Mouse (Mus musculus): ENCODE results near the gene Lemd1.
A peak's percentile ranks its signal among the peaks of the same experiment; 100 is the strongest.
"Not testable (repeated sequence)": the region's sequence is repeated elsewhere in the genome, so short reads cannot be mapped to it uniquely, and the experiment has no call there.

The Lemd1 gene

DNA sequence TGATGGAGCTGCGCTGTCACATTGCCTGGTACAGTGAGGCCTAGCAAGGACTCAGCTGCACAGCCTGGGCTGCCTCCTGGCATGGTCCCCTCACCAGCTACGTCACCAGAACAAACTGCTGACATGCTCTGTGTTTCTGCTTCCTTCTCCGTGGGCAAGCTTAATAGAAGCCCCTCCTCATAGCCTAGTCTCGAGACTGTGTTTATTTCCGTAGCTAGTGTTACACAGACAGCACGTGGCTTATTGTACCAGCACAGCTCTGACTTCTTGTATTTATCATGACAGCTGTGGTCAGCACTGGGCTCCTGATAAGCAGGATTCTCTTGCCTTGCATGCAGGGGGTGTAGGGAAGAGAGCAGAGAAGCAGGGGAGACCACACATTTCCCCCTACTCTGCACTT lies 54.9 kb downstream of the Lemd1 start:
- no peak for DNase-seq (ENCODE audit: low spot score)

GRCm38 (mm10) chr1:132246641-132247040 lies 55.4 kb downstream of the Lemd1 start:
- no peak for DNase-seq (ENCODE audit: low spot score)

GRCm38 (mm10) chr1:132254467-132254866 lies 63.2 kb downstream of the Lemd1 start:
- no peak for DNase-seq (ENCODE audit: low spot score)

GRCm38 (mm10) chr1:132260331-132260730 lies 69.1 kb downstream of the Lemd1 start:
- DNase-seq (ENCODE audit: low spot score): no peak

- no peak for DNase-seq (ENCODE audit: low spot score)
Measured at GRCm38 (mm10) chr1:132261058-132261457, 69.8 kb downstream of the Lemd1 start.

DNA sequence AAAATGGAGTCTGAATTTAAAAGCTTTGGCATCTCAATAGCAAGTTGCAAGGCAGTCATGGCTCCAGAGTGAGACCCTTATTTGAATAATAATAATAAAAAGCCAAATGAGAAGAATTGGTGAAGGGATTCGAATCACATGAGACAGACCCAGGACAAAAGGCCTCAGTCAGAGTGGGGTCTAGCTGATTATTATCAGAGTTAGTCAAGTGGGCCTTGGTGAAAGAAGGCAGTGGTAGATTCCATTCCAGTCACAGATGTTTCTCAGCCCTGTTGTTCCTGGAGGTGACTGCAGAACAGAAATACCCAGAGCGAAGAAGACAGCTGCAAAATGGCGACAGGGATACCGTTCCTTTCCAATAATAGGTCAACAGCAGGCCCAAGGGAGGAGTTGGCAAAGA lies 72.4 kb downstream of the Lemd1 start:
- DNase-seq (ENCODE audit: low spot score): no peak

GRCm38 (mm10) chr1:132264577-132264976 lies 73.3 kb downstream of the Lemd1 start:
- no peak for DNase-seq (ENCODE audit: low spot score)

DNA sequence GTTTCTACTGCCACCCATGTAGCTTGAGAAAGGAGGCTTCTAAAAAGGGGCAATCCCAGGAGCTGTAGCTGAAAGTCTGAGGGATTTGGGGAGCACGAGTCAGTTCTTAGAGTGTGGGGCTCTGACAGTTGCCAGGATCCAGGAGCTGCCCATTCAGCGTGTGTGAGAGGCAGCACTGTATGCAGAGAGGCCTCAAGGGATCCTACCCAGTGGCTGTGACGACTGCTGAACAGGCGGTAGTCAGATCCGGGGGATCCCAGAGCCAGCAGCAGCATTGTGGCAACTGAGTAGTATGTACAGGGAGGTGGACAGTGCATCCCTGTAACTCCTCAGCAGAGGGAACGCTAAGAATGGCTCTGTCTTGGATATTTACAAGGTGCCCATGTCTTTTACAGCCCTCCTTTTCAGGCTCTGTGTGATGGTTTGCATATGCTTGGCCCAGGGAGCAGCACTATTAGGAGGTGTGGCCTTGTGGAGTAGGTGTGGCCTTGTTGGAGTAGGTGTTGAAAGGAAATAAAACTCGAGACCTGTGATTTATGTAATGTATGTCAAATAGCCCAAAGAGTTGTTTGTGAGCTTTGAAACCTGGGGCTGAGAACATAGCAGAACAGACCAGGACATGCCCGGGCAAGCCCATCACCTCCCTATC lies 74.1 kb downstream of the Lemd1 start:
- no peak for DNase-seq (ENCODE audit: low spot score)

- DNase-seq (ENCODE audit: low spot score): no peak
Measured at GRCm38 (mm10) chr1:132265936-132266335, 74.7 kb downstream of the Lemd1 start.

- DNase-seq (ENCODE audit: low spot score): no peak
Measured at GRCm38 (mm10) chr1:132266791-132267557, 75.7 kb downstream of the Lemd1 start.

DNA sequence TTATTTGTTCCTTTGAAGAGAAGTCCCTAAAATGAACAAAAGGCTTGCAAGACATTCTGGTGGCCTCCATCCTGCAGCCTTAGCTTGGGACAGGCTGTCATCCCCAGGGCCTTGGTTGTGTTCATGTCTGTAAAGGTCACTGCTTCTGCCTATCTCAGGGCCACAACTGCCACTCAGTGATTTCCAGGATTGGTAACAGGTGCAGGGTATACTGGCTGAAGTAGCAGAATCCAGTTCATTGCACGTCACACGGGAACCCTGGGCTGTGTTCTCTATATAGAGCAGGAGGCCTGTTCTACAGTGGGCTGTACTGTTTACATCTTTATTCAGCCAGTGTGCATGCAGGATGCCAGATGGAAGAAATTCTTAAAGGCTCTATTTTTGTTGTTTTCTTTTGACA lies 76.7 kb downstream of the Lemd1 start:
- no peak for DNase-seq (ENCODE audit: low spot score)

DNA sequence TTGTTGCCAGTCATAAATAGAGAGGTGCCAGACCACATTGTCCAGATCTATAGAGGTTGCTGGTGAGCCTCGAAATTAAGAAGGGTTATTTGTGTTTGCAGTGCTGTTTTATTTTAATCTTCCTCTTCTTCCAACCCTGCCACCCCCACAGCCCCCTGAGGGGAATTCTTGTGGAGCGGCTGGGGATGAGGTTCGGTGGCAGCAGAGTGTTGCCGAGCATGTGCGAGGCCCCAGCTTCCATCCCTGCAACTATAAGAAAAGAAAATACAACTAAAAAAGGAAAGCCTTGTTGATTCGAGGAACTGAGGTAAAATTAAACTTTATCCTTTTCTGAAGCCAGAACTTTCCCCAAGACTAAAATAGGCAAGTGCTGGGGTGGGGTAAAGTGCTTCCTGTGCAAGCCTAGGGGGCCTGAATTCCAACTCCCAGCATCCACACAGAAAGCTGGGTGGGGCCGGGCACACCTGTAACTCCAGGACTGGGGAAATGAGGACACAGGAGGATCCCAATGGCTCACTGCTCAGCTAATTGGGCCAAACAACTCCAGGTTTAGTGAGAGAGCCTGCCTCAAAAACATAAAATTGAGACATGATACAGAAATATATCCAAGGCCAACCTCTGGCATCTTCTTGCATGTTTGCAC lies 77.3 kb downstream of the Lemd1 start:
- DNase-seq (ENCODE audit: low spot score): no peak

- no peak for DNase-seq (ENCODE audit: low spot score)
Measured at GRCm38 (mm10) chr1:132271237-132271636, 80.0 kb downstream of the Lemd1 start.

GRCm38 (mm10) chr1:132276694-132277093 lies 85.5 kb downstream of the Lemd1 start:
- no peak for DNase-seq (ENCODE audit: low spot score)

DNA sequence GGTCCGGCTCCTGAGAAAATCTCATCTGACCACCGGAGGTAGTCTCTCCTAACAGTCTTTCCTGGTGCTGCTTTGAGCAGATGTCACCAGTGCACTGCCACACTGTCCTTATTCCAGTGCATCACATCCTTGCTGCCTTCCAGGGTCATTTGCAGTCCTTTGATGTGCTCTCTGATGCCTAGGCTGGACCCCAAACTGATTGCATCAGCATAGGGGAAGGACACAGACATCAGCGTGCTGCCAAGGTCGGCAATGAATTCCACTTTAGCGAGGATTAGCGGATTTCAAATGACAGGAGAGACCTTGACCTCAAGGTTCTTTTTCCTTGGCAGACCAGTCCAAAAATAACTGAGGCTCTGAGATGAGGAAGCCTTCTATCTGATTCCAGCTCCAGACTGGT lies 85.9 kb downstream of the Lemd1 start:
- peak; percentile 54 for DNase-seq (ENCODE audit: low spot score)

DNA sequence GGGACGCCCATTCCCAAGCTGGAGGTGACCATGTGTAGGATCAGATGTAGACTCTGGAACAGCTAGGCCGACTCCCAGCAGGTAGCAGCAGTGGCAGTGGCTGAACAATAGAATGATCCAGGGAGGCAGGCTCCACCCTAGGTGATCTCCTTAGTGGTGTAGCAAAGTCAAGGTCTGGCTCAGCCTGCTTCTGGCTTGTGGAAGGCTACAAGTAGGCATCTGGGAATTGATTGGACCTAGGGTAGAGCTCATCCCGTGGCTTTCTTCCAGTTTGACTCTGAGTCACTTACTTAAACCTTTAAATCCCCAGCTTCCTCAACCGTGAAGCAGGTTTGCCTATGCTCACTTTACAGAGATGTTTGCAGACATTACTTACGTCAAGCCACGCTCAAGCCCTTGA lies 89.4 kb downstream of the Lemd1 start:
- not testable (repeated sequence) for DNase-seq (ENCODE audit: low spot score)

DNA sequence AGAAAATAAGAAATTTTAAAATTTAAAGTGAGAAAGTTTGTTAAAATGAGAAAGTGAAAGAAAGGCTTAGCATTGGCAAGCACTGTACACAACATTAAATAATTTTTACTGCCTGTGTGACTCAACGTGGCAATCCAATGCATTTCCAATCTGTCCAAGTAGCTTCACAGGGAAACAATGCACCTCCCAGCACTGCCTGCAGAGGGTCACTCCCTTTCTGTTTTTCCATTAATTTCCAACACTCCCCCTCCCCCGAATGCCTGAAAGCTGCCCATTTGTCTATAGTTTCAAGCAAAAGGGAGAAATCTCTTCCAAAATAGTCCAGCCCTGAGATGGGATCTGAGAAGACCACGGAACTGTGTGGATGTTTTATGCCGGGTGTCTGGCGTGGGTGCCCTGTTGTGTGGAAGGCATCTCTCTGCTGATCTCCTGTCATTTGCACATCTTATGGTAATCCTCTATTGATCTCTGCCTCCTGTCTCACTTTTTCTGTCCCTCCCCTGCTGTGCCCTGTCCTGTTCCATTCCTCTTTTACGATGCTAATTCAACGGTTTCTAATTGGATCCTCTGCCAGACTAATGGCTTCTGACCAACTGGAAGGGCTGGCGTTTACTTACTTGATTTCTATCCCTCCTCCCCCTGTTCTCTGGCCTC lies 90.4 kb downstream of the Lemd1 start:
- no peak for DNase-seq (ENCODE audit: low spot score)

DNA sequence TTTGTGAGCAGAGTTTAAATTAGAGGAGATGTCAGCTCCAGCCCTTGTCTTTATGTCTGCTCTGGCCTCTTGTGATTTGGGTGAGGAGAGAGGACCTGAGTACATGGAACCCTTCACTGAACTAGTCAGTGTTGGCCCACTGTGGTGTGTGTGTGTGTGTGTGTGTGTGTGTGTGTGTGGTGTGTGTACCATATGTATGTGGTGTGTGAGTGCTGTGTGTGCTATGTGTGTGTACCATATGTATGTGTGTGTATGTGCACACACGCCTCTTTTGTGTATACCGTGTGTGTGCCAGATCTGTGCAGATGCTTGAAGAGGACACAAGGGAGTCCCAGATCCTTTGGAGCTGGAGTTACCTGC lies 90.9 kb downstream of the Lemd1 start:
- DNase-seq (ENCODE audit: low spot score): no peak

DNA sequence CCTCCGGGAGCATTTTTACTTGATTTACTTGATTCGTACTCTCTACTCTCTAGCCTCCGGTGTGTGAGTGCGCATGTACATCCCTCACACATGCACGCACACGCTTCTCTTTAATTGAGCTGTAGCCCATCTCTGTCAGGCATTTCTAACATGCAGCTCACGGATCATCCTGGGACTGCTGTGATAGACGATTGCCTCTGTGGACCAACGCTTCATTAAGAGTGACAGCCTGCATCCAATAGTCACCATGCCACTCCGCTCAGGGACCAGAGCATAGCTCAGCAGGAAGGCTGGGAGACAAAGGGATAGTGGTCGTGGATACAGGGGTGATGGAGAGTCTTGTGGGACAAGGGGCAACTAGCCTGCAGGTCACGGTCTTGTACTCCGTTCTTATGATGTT lies 91.8 kb downstream of the Lemd1 start:
- DNase-seq (ENCODE audit: low spot score): no peak

DNA sequence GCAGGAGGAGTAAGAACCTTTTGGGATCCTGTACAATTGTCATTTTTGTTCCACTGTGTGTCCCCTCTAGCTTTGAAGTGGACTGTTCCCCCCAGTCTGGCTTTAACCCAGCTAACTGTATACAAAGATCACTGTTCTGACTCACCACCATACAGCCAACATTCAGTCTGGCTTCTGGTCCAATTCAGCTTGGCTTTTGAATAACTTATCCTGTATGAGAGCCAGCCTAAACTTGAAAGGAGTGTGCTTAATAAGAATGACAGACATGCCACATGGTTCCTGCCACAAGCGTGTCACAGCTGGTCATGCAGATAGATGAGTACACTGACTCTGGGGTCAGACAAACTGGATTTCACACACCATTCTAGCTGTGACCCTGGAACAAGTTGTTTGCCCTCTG lies 95.5 kb downstream of the Lemd1 start:
- no peak for DNase-seq (ENCODE audit: low spot score)

DNA sequence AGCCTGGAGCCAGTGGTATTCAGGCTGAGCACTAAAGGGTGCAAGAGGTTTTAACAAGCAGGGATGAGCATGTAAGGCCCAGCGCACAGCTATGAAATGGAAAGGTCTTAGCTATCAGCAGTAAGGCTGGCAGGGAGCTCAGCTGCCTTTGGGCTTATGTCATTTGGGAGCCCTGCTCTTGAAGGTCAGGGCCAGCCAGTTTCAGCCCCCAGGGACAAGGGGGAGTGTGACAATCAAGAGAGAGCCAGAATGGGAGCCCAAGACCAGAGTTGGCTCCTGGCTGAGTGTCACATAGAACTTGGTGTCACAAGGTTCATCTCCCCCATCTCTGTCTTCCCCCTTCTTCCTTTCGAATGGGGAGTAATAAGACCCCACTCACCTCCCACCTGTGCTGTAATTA lies 96.2 kb downstream of the Lemd1 start:
- DNase-seq (ENCODE audit: low spot score): no peak

GRCm38 (mm10) chr1:132287991-132288451 lies 96.8 kb downstream of the Lemd1 start:
- DNase-seq (ENCODE audit: low spot score): no peak

DNA sequence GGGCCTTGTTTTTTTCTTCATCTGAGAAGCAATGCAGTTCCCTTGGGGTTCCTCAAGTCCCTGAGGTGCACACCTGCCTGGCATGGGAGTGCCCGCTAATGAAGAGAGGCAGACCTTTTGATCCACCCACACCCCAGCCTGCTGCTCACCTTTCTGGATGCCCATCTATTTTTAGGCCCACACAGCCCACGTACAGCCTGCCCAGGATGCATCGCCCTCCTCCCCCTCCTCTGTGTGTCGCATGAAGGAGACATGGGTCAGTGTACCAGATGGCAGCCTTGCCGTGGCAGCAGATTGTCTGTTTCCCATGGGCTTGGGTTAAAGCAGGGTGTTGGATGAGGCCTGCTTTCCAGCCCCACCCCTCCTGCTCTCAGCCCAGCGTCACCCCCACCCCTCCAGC lies 98.7 kb downstream of the Lemd1 start:
- no peak for DNase-seq (ENCODE audit: low spot score)
